Mouse (Mus musculus): ENCODE results near the gene Spaca4.

Gene Spaca4

GRCm38 (mm10) chr7:45727625-45728024 lies 2.0 kb upstream of the Spaca4 start:
- DNase-seq (ENCODE audit: low read depth, low spot score), result no peak

- DNase-seq (ENCODE audit: low read depth, low spot score), result no peak
Measured at GRCm38 (mm10) chr7:45726419-45726818, 806 bp upstream of the Spaca4 start.

GRCm38 (mm10) chr7:45725151-45725550 lies 462 bp downstream of the Spaca4 start:
- DNase-seq (ENCODE audit: low read depth, low spot score), result no peak

GRCm38 (mm10) chr7:45723781-45724180 lies 1.8 kb downstream of the Spaca4 start:
- DNase-seq (ENCODE audit: low read depth, low spot score), result no peak

- no peak for DNase-seq (ENCODE audit: low read depth, low spot score)
Measured at GRCm38 (mm10) chr7:45723301-45723700, 2.3 kb downstream of the Spaca4 start.

GRCm38 (mm10) chr7:45722348-45722713 lies 3.3 kb downstream of the Spaca4 start:
- no peak for DNase-seq (ENCODE audit: low read depth, low spot score)

- DNase-seq (ENCODE audit: low read depth, low spot score), result no peak
Measured at GRCm38 (mm10) chr7:45721642-45722347, 3.8 kb downstream of the Spaca4 start.

- DNase-seq (ENCODE audit: low read depth, low spot score), result no peak
Measured at GRCm38 (mm10) chr7:45721234-45721571, 4.4 kb downstream of the Spaca4 start.

- peak; percentile 38 for DNase-seq (ENCODE audit: low read depth, low spot score)
Measured at GRCm38 (mm10) chr7:45720413-45721233, 5.0 kb downstream of the Spaca4 start, which contains the start of gene Fam83e. TSS of gene Fam83e (plus strand) at chr7:45721212.

- DNase-seq (ENCODE audit: low read depth, low spot score), result no peak
Measured at GRCm38 (mm10) chr7:45719738-45720412, 5.7 kb downstream of the Spaca4 start.

- DNase-seq (ENCODE audit: low read depth, low spot score), result no peak
Measured at GRCm38 (mm10) chr7:45719180-45719579, 6.4 kb downstream of the Spaca4 start.

GRCm38 (mm10) chr7:45718331-45718730 lies 7.3 kb downstream of the Spaca4 start:
- DNase-seq (ENCODE audit: low read depth, low spot score), result no peak

- DNase-seq (ENCODE audit: low read depth, low spot score), result peak; percentile 99
Measured at GRCm38 (mm10) chr7:45717918-45718297, 7.7 kb downstream of the Spaca4 start, which contains the start of gene Sphk2. TSS of gene Sphk2 (minus strand) at chr7:45718002.

GRCm38 (mm10) chr7:45716952-45717917 lies 8.4 kb downstream of the Spaca4 start:
- DNase-seq (ENCODE audit: low read depth, low spot score), result no peak

- DNase-seq (ENCODE audit: low read depth, low spot score), result no peak
Measured at GRCm38 (mm10) chr7:45716460-45716857, 9.2 kb downstream of the Spaca4 start.

- no peak for DNase-seq (ENCODE audit: low read depth, low spot score)
Measured at GRCm38 (mm10) chr7:45715741-45716459, 9.7 kb downstream of the Spaca4 start.

- peak; percentile 98 for DNase-seq (ENCODE audit: low read depth, low spot score)
Measured at GRCm38 (mm10) chr7:45715090-45715708, 10.4 kb downstream of the Spaca4 start, which contains the start of gene Rpl18. TSS of gene Rpl18 (plus strand) at chr7:45715457.

- DNase-seq (ENCODE audit: low read depth, low spot score), result no peak
Measured at GRCm38 (mm10) chr7:45714630-45715089, 11.0 kb downstream of the Spaca4 start.

- no peak for DNase-seq (ENCODE audit: low read depth, low spot score)
Measured at GRCm38 (mm10) chr7:45713881-45714520, 11.6 kb downstream of the Spaca4 start.
